Mouse (Mus musculus): ENCODE results near the gene 6030468B19Rik.

GRCm38 (mm10) chr11:117776085-117776792 is 21.2 kb upstream of the 6030468B19Rik start:
- TF ChIP-seq CTCF (IDR thresholded peaks at IDR 0.05; ENCODE audit: extremely low read depth, insufficient read depth, insufficient read length, insufficient replicate concordance): no peak
- TF ChIP-seq POLR2A (IDR thresholded peaks at IDR 0.05; ENCODE audit: low read depth, low read length): no peak

Measured in spleen, adult 2 months (tissue).